Mouse (Mus musculus) mesoderm, embryonic 11.5 days (tissue): ENCODE data around the gene Pcdh11x.
A peak's percentile ranks its signal among the peaks of the same experiment; 100 is the strongest.
"Not testable (repeated sequence)": the region's sequence is repeated elsewhere in the genome, so short reads cannot be mapped to it uniquely, and the experiment has no call there.

Experiments used
- DNase-seq: peaks from one replicate; pipeline ENCODE4 v3.0.0-alpha.2; 2012; ENCODE audit warnings: low read depth, low spot score

The Pcdh11x gene

GRCm38 (mm10) chrX:120290011-120290899 is at the start of gene Pcdh11x:
Gene Pcdh11x (plus strand): TSS chrX:120290259.
- DNase-seq, result peak; percentile 65

- DNase-seq, result no peak
These were observed 30.0 kb upstream of the Pcdh11x start for GRCm38 (mm10) chrX:120260089-120260488.

- DNase-seq, result peak; percentile 3
These were observed 4.5 kb upstream of the Pcdh11x start for GRCm38 (mm10) chrX:120285522-120285921.

GRCm38 (mm10) chrX:120287502-120287901 is 2.6 kb upstream of the Pcdh11x start:
- no peak for DNase-seq

- peak; percentile 8 for DNase-seq
These were observed 831 bp downstream of the Pcdh11x start for GRCm38 (mm10) chrX:120290900-120291280.

GRCm38 (mm10) chrX:120291696-120292095 is 1.6 kb downstream of the Pcdh11x start:
- peak; percentile 5 for DNase-seq

GRCm38 (mm10) chrX:120292832-120293750 is 3.0 kb downstream of the Pcdh11x start:
- peak; percentile 74 for DNase-seq

GRCm38 (mm10) chrX:120301469-120302175 is 11.6 kb downstream of the Pcdh11x start:
- DNase-seq, result no peak

GRCm38 (mm10) chrX:120312995-120313394 is 22.9 kb downstream of the Pcdh11x start, which contains the start of gene H2afb3:
Gene H2afb3 (minus strand): TSS chrX:120313095.
- DNase-seq, result not testable (repeated sequence)

- DNase-seq, result no peak
These were observed 176.2 kb downstream of the Pcdh11x start for GRCm38 (mm10) chrX:120466225-120466624.

- no peak for DNase-seq
These were observed 196.4 kb downstream of the Pcdh11x start for GRCm38 (mm10) chrX:120486428-120486827.

GRCm38 (mm10) chrX:120524986-120525385 is 234.9 kb downstream of the Pcdh11x start:
- no peak for DNase-seq

GRCm38 (mm10) chrX:120599309-120599708 is 309.2 kb downstream of the Pcdh11x start:
- DNase-seq, result no peak

- DNase-seq, result no peak
These were observed 328.4 kb downstream of the Pcdh11x start for GRCm38 (mm10) chrX:120618460-120618859.

- not testable (repeated sequence) for DNase-seq
These were observed 380.2 kb downstream of the Pcdh11x start for GRCm38 (mm10) chrX:120670236-120670635.

- DNase-seq, result no peak
These were observed 444.1 kb downstream of the Pcdh11x start for GRCm38 (mm10) chrX:120734144-120734543.

- DNase-seq, result no peak
These were observed 445.7 kb downstream of the Pcdh11x start for GRCm38 (mm10) chrX:120735792-120736191.

GRCm38 (mm10) chrX:120944556-120944955 is 654.5 kb downstream of the Pcdh11x start:
- DNase-seq, result no peak
